Mouse (Mus musculus): ENCODE measurements around the gene Adgrf3. TPM values are rescaled to one million over a fixed set of nuclear protein-coding genes. Genes with fewer than 3 reads are reported as not detected.

Adgrf3 gene
- total and polyA plus RNA-seq, 2 experiments from 2014 or later = not detected

GRCm38 (mm10) chr5:30155821-30156629 lies 49.5 kb downstream of the Adgrf3 start:
- H3K27ac ChIP-seq (ENCODE audit: low read depth, low read length) = peak overlapping the region; percentile 92
- WGBS = 34% methylated on average over 13 of the region's 13 CpGs

GRCm38 (mm10) chr5:30155395-30155792 lies 50.1 kb downstream of the Adgrf3 start:
- peak; percentile 56 for ATAC-seq (ENCODE audit: low FRiP score)

More at GRCm38 (mm10) chr5:30155821-30156629, 49.5 kb downstream of the Adgrf3 start:
- peak overlapping the region; percentile 71 for H3K4me2 ChIP-seq (ENCODE audit: low read depth, low read length, poor library complexity, severe bottlenecking)
- H3K4me1 ChIP-seq (ENCODE audit: insufficient read depth, low read length) = peaks cover 5% of the 10 kb centered on the region; the same call in 1 of the 2 replicates
- H3K27me3 ChIP-seq (ENCODE audit: insufficient read depth, low read length) = no peaks in the 10 kb centered on the region
- no peak for TF ChIP-seq CTCF (IDR thresholded peaks at IDR 0.05)
- no peak for ATAC-seq (ENCODE audit: low FRiP score)
- no peaks in the 10 kb centered on the region for H3K9me3 ChIP-seq (ENCODE audit: low read length)
- peak overlapping the region; percentile 75 for H3K9ac ChIP-seq (replicated peaks; ENCODE audit: low read length, poor library complexity, severe bottlenecking)
- no peaks in the 10 kb centered on the region for H3K36me3 ChIP-seq (ENCODE audit: insufficient read depth, low read length)
- DNase-seq (ENCODE audit: low spot score) = no peak
- H3K4me3 ChIP-seq (ENCODE audit: low read depth, low read length) = peak overlapping the region; percentile 71

GRCm38 (mm10) chr5:30154474-30155394 lies 50.8 kb downstream of the Adgrf3 start, which contains the start of the genes Hadha and Hadhb:
Hadha (minus strand) TSS chr5:30155162.
Hadhb (plus strand) TSS chr5:30155248.
- ATAC-seq (ENCODE audit: low FRiP score) = peak; percentile 89
- Histone ChIP-seq H3K9ac (replicated peaks; ENCODE audit: low read length, poor library complexity, severe bottlenecking) (peak within 1 kb of the TSS; percentile 75), H3K4me3 (ENCODE audit: low read depth, low read length) (peak within 1 kb of the TSS; percentile 71), H3K36me3 (ENCODE audit: insufficient read depth, low read length) (no peaks in the 10 kb centered on the region), H3K27ac (ENCODE audit: low read depth, low read length) (peak within 1 kb of the TSS; percentile 92), H3K9me3 (ENCODE audit: low read length) (no peaks in the 10 kb centered on the region), H3K27me3 (ENCODE audit: insufficient read depth, low read length) (no peaks in the 10 kb centered on the region), H3K4me2 (ENCODE audit: low read depth, low read length, poor library complexity, severe bottlenecking) (peak within 1 kb of the TSS; percentile 71), H3K4me1 (ENCODE audit: insufficient read depth, low read length) (peaks cover 5% of the 10 kb centered on the region; the same call in 1 of the 2 replicates)
- DNase-seq (ENCODE audit: low spot score) = peak; percentile 90
- under 1% methylated on average over 53 of the region's 53 CpGs for WGBS
- peak; percentile 25; the same call in 1 of the 2 replicates for TF ChIP-seq CTCF (IDR thresholded peaks at IDR 0.05)

More at GRCm38 (mm10) chr5:30155395-30155792, 50.1 kb downstream of the Adgrf3 start:
- Histone ChIP-seq H3K9me3 (ENCODE audit: low read length) (no peaks in the 10 kb centered on the region), H3K4me1 (ENCODE audit: insufficient read depth, low read length) (peaks cover 5% of the 10 kb centered on the region; the same call in 1 of the 2 replicates), H3K27me3 (ENCODE audit: insufficient read depth, low read length) (no peaks in the 10 kb centered on the region), H3K4me2 (ENCODE audit: low read depth, low read length, poor library complexity, severe bottlenecking) (peak overlapping the region; percentile 71), H3K27ac (ENCODE audit: low read depth, low read length) (peak overlapping the region; percentile 92), H3K36me3 (ENCODE audit: insufficient read depth, low read length) (no peaks in the 10 kb centered on the region), H3K9ac (replicated peaks; ENCODE audit: low read length, poor library complexity, severe bottlenecking) (peak overlapping the region; percentile 75), H3K4me3 (ENCODE audit: low read depth, low read length) (peak overlapping the region; percentile 71)
- DNase-seq (ENCODE audit: low spot score) = no peak
- TF ChIP-seq CTCF (IDR thresholded peaks at IDR 0.05) = no peak; the same call in 1 of the 2 replicates
- WGBS = under 1% methylated on average over 31 of the region's 31 CpGs

- Histone ChIP-seq H3K9me3 (ENCODE audit: low read length) (no peaks in the 10 kb centered on the region), H3K4me3 (ENCODE audit: low read depth, low read length) (peak overlapping the region; percentile 71), H3K4me1 (ENCODE audit: insufficient read depth, low read length) (peaks cover 5% of the 10 kb centered on the region; the same call in 1 of the 2 replicates), H3K27ac (ENCODE audit: low read depth, low read length) (no peak overlapping the region), H3K27me3 (ENCODE audit: insufficient read depth, low read length) (no peaks in the 10 kb centered on the region), H3K4me2 (ENCODE audit: low read depth, low read length, poor library complexity, severe bottlenecking) (peak overlapping the region; percentile 71), H3K36me3 (ENCODE audit: insufficient read depth, low read length) (no peaks in the 10 kb centered on the region), H3K9ac (replicated peaks; ENCODE audit: low read length, poor library complexity, severe bottlenecking) (peak overlapping the region; percentile 75)
- ATAC-seq (ENCODE audit: low FRiP score) = no peak
- peak; percentile 52 for DNase-seq (ENCODE audit: low spot score)
- 20% methylated on average over 4 of the region's 4 CpGs for WGBS
- no peak for TF ChIP-seq CTCF (IDR thresholded peaks at IDR 0.05)
Observed at GRCm38 (mm10) chr5:30154013-30154412, 51.5 kb downstream of the Adgrf3 start.

GRCm38 (mm10) chr5:30153222-30153621 lies 52.3 kb downstream of the Adgrf3 start:
- Histone ChIP-seq H3K27ac (ENCODE audit: low read depth, low read length) (no peak overlapping the region), H3K9me3 (ENCODE audit: low read length) (no peaks in the 10 kb centered on the region), H3K4me3 (ENCODE audit: low read depth, low read length) (no peak overlapping the region), H3K27me3 (ENCODE audit: insufficient read depth, low read length) (no peaks in the 10 kb centered on the region), H3K36me3 (ENCODE audit: insufficient read depth, low read length) (no peaks in the 10 kb centered on the region), H3K4me1 (ENCODE audit: insufficient read depth, low read length) (peaks cover 5% of the 10 kb centered on the region; the same call in 1 of the 2 replicates), H3K9ac (replicated peaks; ENCODE audit: low read length, poor library complexity, severe bottlenecking) (no peak overlapping the region), H3K4me2 (ENCODE audit: low read depth, low read length, poor library complexity, severe bottlenecking) (no peak overlapping the region)
- DNase-seq (ENCODE audit: low spot score) (no peak), ATAC-seq (ENCODE audit: low FRiP score) (no peak)
- WGBS = 95% methylated on average over 2 of the region's 2 CpGs
- TF ChIP-seq CTCF (IDR thresholded peaks at IDR 0.05) = no peak

All from midbrain, postnatal 0 days (tissue).